Mouse (Mus musculus) cerebellum, postnatal 10 days (tissue): ENCODE results near the gene Tmem88.
A peak's percentile ranks its signal among the peaks of the same experiment; 100 is the strongest.

Experiments used
- DNase-seq, 2 experiments: peaks; one replicate each; pipeline ENCODE4 v3.0.0; 2021; ENCODE audit warnings: mixed read lengths in 2 of 2

Gene Tmem88

GRCm38 (mm10) chr11:69403691-69404594 is 5.9 kb upstream of the Tmem88 start:
- DNase-seq = peak; percentile 28 to 36

GRCm38 (mm10) chr11:69401987-69402386 is 4.0 kb upstream of the Tmem88 start:
- DNase-seq = peak in 1 of 2 experiments; percentile 26

- DNase-seq = peak; percentile 95 to 96
Measured at GRCm38 (mm10) chr11:69401210-69401637, 3.2 kb upstream of the Tmem88 start.

GRCm38 (mm10) chr11:69400083-69400850 is 2.2 kb upstream of the Tmem88 start:
- DNase-seq = peak; percentile 34 to 45

GRCm38 (mm10) chr11:69399201-69400082 is 1.4 kb upstream of the Tmem88 start:
- peak; percentile 40 to 47 for DNase-seq

- peak; percentile 38 to 52 for DNase-seq
Measured at GRCm38 (mm10) chr11:69398486-69399200, 609 bp upstream of the Tmem88 start.

GRCm38 (mm10) chr11:69397581-69398057 is 415 bp downstream of the Tmem88 start:
- DNase-seq = peak; percentile 51 to 62

- DNase-seq = peak; percentile 34 to 48
Measured at GRCm38 (mm10) chr11:69396772-69397171, 1.3 kb downstream of the Tmem88 start.

GRCm38 (mm10) chr11:69395634-69396373 is 2.2 kb downstream of the Tmem88 start:
- peak; percentile 97 to 98 for DNase-seq

GRCm38 (mm10) chr11:69395235-69395633 is 2.8 kb downstream of the Tmem88 start, which contains the start of the genes Naa38 and Cyb5d1:
Naa38 (plus strand) TSS chr11:69395487.
Cyb5d1 (minus strand) TSS chr11:69395631.
- peak; percentile 93 for DNase-seq

GRCm38 (mm10) chr11:69394591-69395167 is 3.4 kb downstream of the Tmem88 start:
- DNase-seq = peak in 1 of 2 experiments; percentile 36

GRCm38 (mm10) chr11:69390400-69391034 is 7.5 kb downstream of the Tmem88 start:
- DNase-seq = peak; percentile 90 to 93

GRCm38 (mm10) chr11:69389531-69390399 is 8.3 kb downstream of the Tmem88 start:
- peak; percentile 83 to 85 for DNase-seq

GRCm38 (mm10) chr11:69388680-69389079 is 9.4 kb downstream of the Tmem88 start:
- no peak for DNase-seq

- no peak for DNase-seq
Measured at GRCm38 (mm10) chr11:69386758-69387157, 11.3 kb downstream of the Tmem88 start.

GRCm38 (mm10) chr11:69384979-69385378 is 13.1 kb downstream of the Tmem88 start:
- DNase-seq = no peak

GRCm38 (mm10) chr11:69382478-69383105 is 15.4 kb downstream of the Tmem88 start:
- peak; percentile 50 to 58 for DNase-seq

- peak; percentile 88 to 90 for DNase-seq
Measured at GRCm38 (mm10) chr11:69381356-69381755, 16.7 kb downstream of the Tmem88 start.
